Mouse (Mus musculus): ENCODE results near the gene Lrrc20. TPM values are rescaled to one million over a fixed set of nuclear protein-coding genes. Genes with fewer than 3 reads are reported as not detected.

Gene Lrrc20
- total and polyA plus RNA-seq, 2 experiments from 2014 or later: 8.3 to 15.5 TPM

DNA sequence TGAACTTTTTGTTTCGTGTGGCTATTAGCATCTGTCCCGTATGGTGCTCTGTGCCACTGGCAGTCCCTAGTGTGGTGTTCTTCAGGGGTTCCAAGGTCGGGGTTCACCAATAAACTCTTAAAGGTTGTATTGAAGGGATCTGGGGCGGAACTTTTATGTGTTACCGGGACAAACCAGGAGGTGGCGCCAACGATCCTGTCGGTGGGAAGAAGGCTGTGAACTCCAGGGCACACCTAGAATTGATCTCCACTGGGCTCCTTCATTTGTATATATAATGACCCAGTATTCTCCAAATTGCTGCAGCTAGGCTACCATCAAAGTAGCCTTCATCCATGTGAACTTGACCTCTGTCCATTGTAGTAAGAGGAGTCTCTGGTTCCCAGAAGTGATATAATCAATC is 130.2 kb downstream of the Lrrc20 start:
- H3K4me3 ChIP-seq (ENCODE audit: low read depth, low read length): no peak overlapping the region
- 19% methylated on average over 8 of the region's 8 CpGs for WGBS
- no peak for ATAC-seq (ENCODE audit: low FRiP score)
- no peak overlapping the region for H3K27ac ChIP-seq (ENCODE audit: low read depth, low read length)
- H3K4me2 ChIP-seq (ENCODE audit: low read depth, low read length, poor library complexity, severe bottlenecking): no peak overlapping the region
- peak; percentile 76 for TF ChIP-seq CTCF (IDR thresholded peaks at IDR 0.05)
- DNase-seq (ENCODE audit: low spot score): peak; percentile 69
- H3K27me3 ChIP-seq (ENCODE audit: insufficient read depth, low read length): no peaks in the 10 kb centered on the region
- no peaks in the 10 kb centered on the region for H3K9me3 ChIP-seq (ENCODE audit: low read length)
- no peaks in the 10 kb centered on the region for H3K4me1 ChIP-seq (ENCODE audit: insufficient read depth, low read length)
- H3K36me3 ChIP-seq (ENCODE audit: insufficient read depth, low read length): no peaks in the 10 kb centered on the region
- no peak overlapping the region for H3K9ac ChIP-seq (replicated peaks; ENCODE audit: low read length, poor library complexity, severe bottlenecking)

DNA sequence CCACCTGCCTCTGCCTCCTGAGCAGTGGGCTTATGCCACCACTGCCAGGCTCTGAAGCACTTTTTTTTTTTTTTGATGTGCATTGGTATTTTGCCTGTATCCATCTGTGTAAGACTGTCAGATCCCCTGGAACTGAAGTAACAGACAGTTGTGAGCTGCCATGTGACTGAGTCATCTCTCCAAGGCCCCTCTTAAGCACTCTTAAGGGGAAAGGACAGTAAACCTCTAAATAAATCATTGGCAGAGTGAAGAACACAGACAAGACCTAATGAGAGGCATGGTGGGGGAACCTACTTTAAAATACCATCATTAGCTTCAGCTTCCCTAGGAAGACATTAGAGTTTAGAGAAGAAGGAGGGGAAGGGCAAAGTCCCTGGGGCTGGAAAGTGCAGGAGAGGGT is 132.6 kb downstream of the Lrrc20 start:
- ATAC-seq (ENCODE audit: low FRiP score) (no peak), DNase-seq (ENCODE audit: low spot score) (no peak)
- Histone ChIP-seq H3K4me3 (ENCODE audit: low read depth, low read length) (no peak overlapping the region), H3K36me3 (ENCODE audit: insufficient read depth, low read length) (no peaks in the 10 kb centered on the region), H3K4me2 (ENCODE audit: low read depth, low read length, poor library complexity, severe bottlenecking) (no peak overlapping the region), H3K27ac (ENCODE audit: low read depth, low read length) (no peak overlapping the region), H3K9me3 (ENCODE audit: low read length) (no peaks in the 10 kb centered on the region), H3K4me1 (ENCODE audit: insufficient read depth, low read length) (no peaks in the 10 kb centered on the region), H3K9ac (replicated peaks; ENCODE audit: low read length, poor library complexity, severe bottlenecking) (no peak overlapping the region), H3K27me3 (ENCODE audit: insufficient read depth, low read length) (no peaks in the 10 kb centered on the region)
- TF ChIP-seq CTCF (IDR thresholded peaks at IDR 0.05): no peak

DNA sequence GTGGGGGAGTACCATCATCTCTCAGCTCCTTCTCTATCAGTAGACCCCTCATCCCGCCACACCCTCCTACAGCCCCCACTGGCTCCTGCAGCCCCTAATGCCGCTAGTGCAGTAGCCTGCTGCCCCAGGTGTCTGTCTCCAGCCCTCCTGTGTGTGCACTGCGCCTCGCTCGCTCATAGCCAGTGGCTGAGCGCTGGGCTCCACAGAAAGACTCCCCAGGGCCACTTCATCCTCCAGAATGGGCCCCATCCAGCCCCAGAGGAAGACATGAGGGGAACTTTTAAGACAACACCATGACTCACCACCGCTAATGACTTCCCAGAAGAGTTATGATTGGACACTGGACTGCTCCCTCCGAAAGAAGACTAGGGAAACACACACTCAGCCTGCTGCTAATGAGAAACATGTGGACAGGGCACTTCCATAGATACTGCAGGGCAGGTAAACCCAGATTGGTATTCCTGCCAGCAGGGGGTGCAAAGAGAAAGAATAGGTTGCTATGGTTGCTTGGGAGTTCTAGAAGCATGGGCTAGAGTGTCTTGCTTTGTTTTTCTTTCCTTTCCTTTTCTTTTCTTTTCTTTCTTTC is 135.1 kb downstream of the Lrrc20 start:
- WGBS: 80% methylated on average over 8 of the region's 8 CpGs
- Histone ChIP-seq H3K4me1 (ENCODE audit: insufficient read depth, low read length) (no peaks in the 10 kb centered on the region), H3K4me3 (ENCODE audit: low read depth, low read length) (no peak overlapping the region), H3K4me2 (ENCODE audit: low read depth, low read length, poor library complexity, severe bottlenecking) (no peak overlapping the region), H3K27ac (ENCODE audit: low read depth, low read length) (no peak overlapping the region), H3K9ac (replicated peaks; ENCODE audit: low read length, poor library complexity, severe bottlenecking) (no peak overlapping the region), H3K36me3 (ENCODE audit: insufficient read depth, low read length) (no peaks in the 10 kb centered on the region), H3K9me3 (ENCODE audit: low read length) (no peaks in the 10 kb centered on the region), H3K27me3 (ENCODE audit: insufficient read depth, low read length) (no peaks in the 10 kb centered on the region)
- DNase-seq (ENCODE audit: low spot score) (no peak), ATAC-seq (ENCODE audit: low FRiP score) (no peak)
- TF ChIP-seq CTCF (IDR thresholded peaks at IDR 0.05): peak; percentile 26; the same call in 1 of the 2 replicates

DNA sequence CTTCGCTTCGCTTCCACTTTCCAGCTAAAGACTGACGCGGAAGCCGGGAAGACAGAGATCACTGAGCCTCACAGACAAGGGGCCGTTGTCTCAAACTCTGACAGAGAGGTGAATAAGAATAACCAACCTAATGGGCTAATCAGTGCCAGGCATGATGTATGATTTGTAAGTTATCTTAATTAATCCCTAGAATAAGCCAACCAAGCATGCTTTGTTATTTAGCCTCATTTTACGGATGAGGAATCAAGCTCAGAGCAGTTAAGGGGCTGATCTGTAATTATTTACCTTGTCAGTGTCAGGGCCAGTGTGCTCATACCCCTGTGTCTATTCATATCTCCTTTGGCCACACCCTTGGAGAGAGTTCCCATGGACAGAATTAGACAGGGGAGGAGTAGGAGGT is 138.7 kb downstream of the Lrrc20 start:
- no peak overlapping the region for H3K27ac ChIP-seq (ENCODE audit: low read depth, low read length)
- TF ChIP-seq CTCF (IDR thresholded peaks at IDR 0.05): no peak
- H3K4me3 ChIP-seq (ENCODE audit: low read depth, low read length): no peak overlapping the region
- WGBS: 91% methylated on average over 7 of the region's 7 CpGs
- no peaks in the 10 kb centered on the region for H3K4me1 ChIP-seq (ENCODE audit: insufficient read depth, low read length)
- H3K9me3 ChIP-seq (ENCODE audit: low read length): no peaks in the 10 kb centered on the region
- no peak overlapping the region for H3K4me2 ChIP-seq (ENCODE audit: low read depth, low read length, poor library complexity, severe bottlenecking)
- no peaks in the 10 kb centered on the region for H3K27me3 ChIP-seq (ENCODE audit: insufficient read depth, low read length)
- no peak overlapping the region for H3K9ac ChIP-seq (replicated peaks; ENCODE audit: low read length, poor library complexity, severe bottlenecking)
- DNase-seq (ENCODE audit: low spot score) (no peak), ATAC-seq (ENCODE audit: low FRiP score) (no peak)
- H3K36me3 ChIP-seq (ENCODE audit: insufficient read depth, low read length): no peaks in the 10 kb centered on the region

DNA sequence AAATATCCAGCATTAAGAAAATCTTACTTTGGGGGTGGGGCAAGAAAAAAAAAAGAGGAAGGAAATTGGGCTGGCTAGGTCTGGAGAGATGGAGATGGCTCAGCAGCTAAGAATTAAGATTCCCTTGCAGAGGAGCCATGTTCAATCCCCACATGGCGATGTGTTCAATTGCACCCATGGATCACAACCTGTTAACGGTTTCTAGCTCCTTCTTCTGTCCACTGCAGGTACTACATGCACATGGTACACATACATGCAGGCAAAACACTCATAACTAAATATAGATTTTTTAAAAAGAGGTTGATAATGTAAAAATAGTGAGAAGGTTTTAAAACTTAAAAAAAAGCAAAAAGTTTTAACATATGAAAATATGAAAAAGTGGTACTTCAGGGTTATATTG is 142.9 kb downstream of the Lrrc20 start:
- Histone ChIP-seq H3K27ac (ENCODE audit: low read depth, low read length) (no peak overlapping the region), H3K4me1 (ENCODE audit: insufficient read depth, low read length) (no peaks in the 10 kb centered on the region), H3K9ac (replicated peaks; ENCODE audit: low read length, poor library complexity, severe bottlenecking) (no peak overlapping the region), H3K9me3 (ENCODE audit: low read length) (no peaks in the 10 kb centered on the region), H3K4me2 (ENCODE audit: low read depth, low read length, poor library complexity, severe bottlenecking) (no peak overlapping the region), H3K36me3 (ENCODE audit: insufficient read depth, low read length) (no peaks in the 10 kb centered on the region), H3K4me3 (ENCODE audit: low read depth, low read length) (no peak overlapping the region), H3K27me3 (ENCODE audit: insufficient read depth, low read length) (no peaks in the 10 kb centered on the region)
- no peak for TF ChIP-seq CTCF (IDR thresholded peaks at IDR 0.05)
- no peak for ATAC-seq (ENCODE audit: low FRiP score)
- WGBS: 82% methylated on average over 2 of the region's 2 CpGs
- no peak for DNase-seq (ENCODE audit: low spot score)

DNA sequence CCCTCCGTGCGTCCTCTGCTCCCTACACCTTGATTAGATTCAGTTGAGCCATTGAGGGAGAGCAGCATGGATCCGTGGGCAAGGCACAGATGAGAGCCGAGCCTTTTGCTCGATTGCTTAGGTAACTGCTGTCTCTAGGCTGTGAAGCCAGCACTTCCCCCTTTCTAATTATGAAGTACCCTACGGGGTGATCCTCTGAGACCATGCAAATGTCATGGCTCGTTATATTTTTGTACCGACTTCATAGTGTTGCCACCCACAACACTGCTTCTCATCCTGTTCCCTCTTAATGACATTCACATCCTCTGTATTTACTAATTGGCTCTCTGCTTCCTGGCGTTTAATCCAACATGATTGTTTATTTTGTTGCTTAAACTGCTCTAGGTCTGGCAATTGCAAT is 146.1 kb downstream of the Lrrc20 start:
- no peak for TF ChIP-seq CTCF (IDR thresholded peaks at IDR 0.05)
- H3K4me1 ChIP-seq (ENCODE audit: insufficient read depth, low read length): no peaks in the 10 kb centered on the region; the same call in 1 of the 2 replicates
- H3K27ac ChIP-seq (ENCODE audit: low read depth, low read length): no peak overlapping the region
- ATAC-seq (ENCODE audit: low FRiP score) (no peak), DNase-seq (ENCODE audit: low spot score) (peak; percentile 21)
- H3K4me2 ChIP-seq (ENCODE audit: low read depth, low read length, poor library complexity, severe bottlenecking): no peak overlapping the region
- 39% methylated on average over 9 of the region's 9 CpGs for WGBS
- H3K9me3 ChIP-seq (ENCODE audit: low read length): no peaks in the 10 kb centered on the region
- no peak overlapping the region for H3K9ac ChIP-seq (replicated peaks; ENCODE audit: low read length, poor library complexity, severe bottlenecking)
- no peak overlapping the region for H3K4me3 ChIP-seq (ENCODE audit: low read depth, low read length)
- H3K27me3 ChIP-seq (ENCODE audit: insufficient read depth, low read length): peaks cover 6% of the 10 kb centered on the region; the same call in 1 of the 2 replicates
- H3K36me3 ChIP-seq (ENCODE audit: insufficient read depth, low read length): no peaks in the 10 kb centered on the region
